8 mouse cellular contexts compared by ENCODE assay signal in the genomic region with DNA sequence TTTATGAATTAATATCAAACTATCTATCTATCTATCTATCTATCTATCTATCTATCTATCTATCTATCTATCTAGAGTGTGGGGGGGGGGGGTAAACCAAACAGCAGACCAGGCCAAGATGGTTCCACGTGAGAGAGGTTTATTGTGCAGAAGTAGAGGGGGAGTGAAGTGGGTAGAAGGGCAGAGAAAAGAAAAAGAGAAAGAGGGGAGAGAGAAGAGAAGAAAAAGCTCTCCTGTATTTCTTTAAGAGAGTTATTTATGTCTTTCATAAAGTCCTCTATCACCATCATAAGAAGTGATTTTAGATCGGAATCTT. TPM values are rescaled to one million over a fixed set of nuclear protein-coding genes. Genes with fewer than 3 reads are reported as not detected.
DNase-seq lines count a peak whose midpoint lies in the region; ATAC-seq and TF ChIP-seq lines count a peak whose summit lies in the region.

No protein-coding gene starts in this region.

- peak overlapping the region; percentile 71 for H3K4me3 ChIP-seq in gastrocnemius, adult 2 months
- peak overlapping the region; percentile 82 for H3K4me3 ChIP-seq in megakaryocyte, embryonic 14.5 days (replicated peaks)
- peak overlapping the region; percentile 39 for H3K4me3 ChIP-seq in limb, embryonic 15.5 days
- H3K4me3 ChIP-seq in stomach, embryonic 15.5 days (replicated peaks) = peak overlapping the region; percentile 30

- no peak for DNase-seq in gastrocnemius, adult 2 months
- DNase-seq in gastrocnemius, adult 18-20 months (ENCODE audit: low spot score) = no peak
- no peak for DNase-seq in yolk sac, embryonic 10.5 days (ENCODE audit: low spot score)
- DNase-seq in urinary bladder, postnatal 4 days (ENCODE audit: low spot score in 2 of 2) = no peak

- intact Hi-C loops in gastrocnemius, adult 2 months (cut with DNase I) = no loop called here

- no peaks in the 10 kb centered on the region for H3K36me3 ChIP-seq in megakaryocyte, embryonic 14.5 days (replicated peaks; ENCODE audit: low read length)
- H3K36me3 ChIP-seq in limb, embryonic 15.5 days = no peaks in the 10 kb centered on the region
- H3K36me3 ChIP-seq in stomach, embryonic 15.5 days = no peaks in the 10 kb centered on the region

- peak overlapping the region; percentile 57 for H3K4me2 ChIP-seq in limb, embryonic 15.5 days
- H3K4me2 ChIP-seq in stomach, embryonic 15.5 days = peak overlapping the region; percentile 57

- no peak for ATAC-seq in megakaryocyte, adult 5-6 weeks (ENCODE audit: poor library complexity, severe bottlenecking)
- no peak for ATAC-seq in limb, embryonic 15.5 days (ENCODE audit: insufficient number of reproducible peaks, low FRiP score, low TSS enrichment, low read depth)
- no peak for ATAC-seq in stomach, embryonic 15.5 days (ENCODE audit: insufficient read depth, low FRiP score, low read depth)

- no peak overlapping the region for H3K27ac ChIP-seq in gastrocnemius, adult 2 months
- H3K27ac ChIP-seq in limb, embryonic 15.5 days = no peak overlapping the region
- H3K27ac ChIP-seq in stomach, embryonic 15.5 days = no peak overlapping the region

- peaks cover 7% of the 10 kb centered on the region for H3K4me1 ChIP-seq in megakaryocyte, embryonic 14.5 days
- 0 out of 2 replicates have a peak, but pooled peaks cover 3% of the 10 kb centered on the region for H3K4me1 ChIP-seq in limb, embryonic 15.5 days
- H3K4me1 ChIP-seq in stomach, embryonic 15.5 days = 0 out of 2 replicates have a peak, but pooled peaks cover 5% of the 10 kb centered on the region

- WGBS in limb, embryonic 15.5 days = 41% methylated on average over 2 of the region's 2 CpGs
- WGBS in stomach, embryonic 15.5 days = 60% methylated on average over 2 of the region's 2 CpGs

- no peak overlapping the region for H3K9ac ChIP-seq in limb, embryonic 15.5 days
- no peak overlapping the region for H3K9ac ChIP-seq in stomach, embryonic 15.5 days

- H3K9me3 ChIP-seq in megakaryocyte, embryonic 14.5 days = peaks cover 10% of the 10 kb centered on the region; the same call in 1 of the 2 replicates
- no peaks in the 10 kb centered on the region for H3K9me3 ChIP-seq in limb, embryonic 15.5 days
- H3K9me3 ChIP-seq in stomach, embryonic 15.5 days = no peaks in the 10 kb centered on the region

- TF ChIP-seq CTCF in gastrocnemius, adult 2 months (IDR thresholded peaks at IDR 0.05) = no peak

- H3K27me3 ChIP-seq in megakaryocyte, embryonic 14.5 days (replicated peaks) = no peaks in the 10 kb centered on the region
- H3K27me3 ChIP-seq in limb, embryonic 15.5 days = no peaks in the 10 kb centered on the region
- no peaks in the 10 kb centered on the region for H3K27me3 ChIP-seq in stomach, embryonic 15.5 days (replicated peaks)

RNA-seq across cellular contexts. Expression of a gene that starts 26.2 kb away (rescaled TPM):
- total RNA-seq in gastrocnemius, adult 2 months (2021) = 1 to 10 TPM; 4.6 to 5.3 TPM
- total RNA-seq in gastrocnemius, adult 18-20 months (2021) = 1 to 10 TPM; 4.2 to 5.0 TPM
- 0.97 TPM in 1 of 2 replicates, not detected in the other for polyA plus RNA-seq in megakaryocyte, embryonic 14.5 days (2012; ENCODE audit: insufficient read depth, low replicate concordance)
- total RNA-seq in megakaryocyte, adult 5-6 weeks (2015) = 0.34 TPM in 1 of 2 replicates, not detected in the other
- 1.1 and 1.5 TPM in 2 replicates for total RNA-seq in megakaryocyte, adult 5-6 weeks (2017)
- 0.36 TPM in 1 of 2 replicates, not detected in the other for polyA plus RNA-seq in limb, embryonic 15.5 days (2015; fragmentation: Nextera tagmentation; extraction: Ambion mirVana)
- polyA plus RNA-seq in stomach, embryonic 15.5 days (2015; fragmentation: Nextera tagmentation; extraction: Ambion mirVana) = 0.80 TPM in 1 of 2 replicates, not detected in the other

Comparison
In these comparisons a context has a peak if more than half of its experiments do, and no peak if none do; other contexts are left out.
1. H3K4me3 ChIP-seq: peak in every context shown above with its lines; median percentile 82 in megakaryocyte, embryonic 14.5 days; 71 in gastrocnemius, adult 2 months; 39 in limb, embryonic 15.5 days; 30 in stomach, embryonic 15.5 days.